Mouse (Mus musculus): Measurements from ENCODE around the gene Sumo1. TPM values are rescaled to one million over a fixed set of nuclear protein-coding genes. Genes with fewer than 3 reads are reported as not detected.

Gene Sumo1
- total and polyA plus RNA-seq, 3 experiments, result 129 to 131 TPM; not detected in 1

DNA sequence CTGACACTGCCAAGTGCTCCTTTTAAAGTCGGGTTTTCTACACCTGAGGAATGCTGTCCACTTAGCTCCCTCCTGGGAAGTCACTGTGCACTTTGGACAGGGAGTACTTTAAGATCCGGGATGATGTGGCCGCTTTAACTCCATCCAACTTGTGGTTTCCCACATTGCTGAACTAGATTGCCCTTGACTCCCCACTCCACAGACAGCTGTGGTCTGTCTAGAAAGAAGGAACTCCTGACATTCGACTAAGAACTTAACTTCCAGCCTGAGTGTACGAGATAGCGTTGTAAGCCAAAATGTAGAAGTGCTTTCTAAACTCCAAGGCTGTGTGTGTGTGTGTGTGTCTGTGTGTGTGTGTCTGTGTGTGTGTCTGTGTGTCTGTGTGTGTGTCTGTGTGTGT, 120.4 kb downstream of the Sumo1 start:
- Histone ChIP-seq H3K4me1 (ENCODE audit: control insufficient read depth in 1 of 2, insufficient read depth in 2 of 2, low read length in 2 of 2) (peaks cover 0 to 4% of the 10 kb centered on the region in 2 experiments; a peak in 1 of 4 replicates), H3K9ac (ENCODE audit: control insufficient read depth, low read depth, low read length, poor library complexity, severe bottlenecking) (no peak overlapping the region), H3K36me3 (ENCODE audit: control insufficient read depth in 1 of 2, insufficient read depth in 2 of 2, low read length in 2 of 2) (peaks cover 0 to 2% of the 10 kb centered on the region in 2 experiments; a peak in 1 of 4 replicates), H3K27ac (ENCODE audit: control insufficient read depth, low read depth, low read length) (no peak overlapping the region), H3K27me3 (ENCODE audit: control insufficient read depth in 1 of 2, insufficient read depth in 2 of 2, low read length in 2 of 2) (peaks cover 3 to 4% of the 10 kb centered on the region in 2 experiments), H3K4me3 (ENCODE audit: control insufficient read depth in 1 of 2, insufficient read depth in 1 of 2, low read depth in 2 of 2, low read length in 2 of 2) (no peak overlapping the region), H3K79me2 (ENCODE audit: control insufficient read depth, insufficient read depth, low read length, poor library complexity) (no peaks in the 10 kb centered on the region), H3K9me3 (replicated peaks; ENCODE audit: insufficient read depth, low read length) (no peaks in the 10 kb centered on the region)
- TF ChIP-seq TAL1 (IDR thresholded peaks at IDR 0.05; ENCODE audit: low read length) (peak; percentile 21; the same call in 1 of the 2 replicates), MAFK (IDR thresholded peaks at IDR 0.05; ENCODE audit: borderline replicate concordance, low read depth, low read length) (no peak), RCOR1 (IDR thresholded peaks at IDR 0.05; ENCODE audit: low read depth, low read length) (no peak), EP300 (IDR thresholded peaks at IDR 0.05; ENCODE audit: low read depth in 1 of 2, low read length in 2 of 2) (peak in 1 of 2 experiments; percentile 32; a peak in 1 of 4 replicates)
- DNase-seq (ENCODE audit: low read depth, low spot score), result peak; percentile 64

DNA sequence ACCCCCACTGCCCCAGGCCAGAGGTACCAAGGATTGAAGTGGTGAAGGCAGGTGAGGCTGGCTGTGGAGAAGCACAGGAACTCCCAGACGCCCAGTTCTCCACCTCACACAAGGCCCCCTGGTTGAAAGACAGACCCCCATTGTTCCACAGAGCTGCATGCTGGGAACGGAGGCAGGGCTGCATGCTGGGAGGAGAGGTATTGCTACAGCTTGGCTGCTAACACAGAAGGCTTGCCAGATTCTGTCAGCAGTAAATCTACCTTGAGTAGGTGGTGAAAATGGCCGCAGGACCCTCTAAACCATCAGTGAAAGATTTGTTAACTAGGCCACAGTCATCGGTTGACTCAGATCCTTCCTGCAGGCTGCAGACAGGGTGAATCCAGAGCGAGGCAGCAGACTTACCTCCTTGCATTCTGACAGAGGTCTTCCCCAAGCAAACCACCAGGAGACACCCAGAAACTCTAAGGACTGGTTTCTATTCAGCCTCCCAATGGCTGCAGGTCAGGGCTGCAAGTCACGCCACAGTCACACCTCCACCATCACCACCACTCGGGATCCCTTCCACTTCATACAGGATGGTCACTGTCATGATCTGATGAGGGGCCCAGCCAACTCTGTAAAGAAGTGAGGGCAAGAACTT, 121.5 kb downstream of the Sumo1 start:
- Histone ChIP-seq H3K27ac (ENCODE audit: control insufficient read depth, low read depth, low read length) (no peak overlapping the region), H3K9me3 (replicated peaks; ENCODE audit: insufficient read depth, low read length) (no peaks in the 10 kb centered on the region), H3K36me3 (ENCODE audit: control insufficient read depth in 1 of 2, insufficient read depth in 2 of 2, low read length in 2 of 2) (no peaks in the 10 kb centered on the region), H3K79me2 (ENCODE audit: control insufficient read depth, insufficient read depth, low read length, poor library complexity) (no peaks in the 10 kb centered on the region), H3K9ac (ENCODE audit: control insufficient read depth, low read depth, low read length, poor library complexity, severe bottlenecking) (no peak overlapping the region), H3K4me1 (ENCODE audit: control insufficient read depth in 1 of 2, insufficient read depth in 2 of 2, low read length in 2 of 2) (peaks cover 0 to 4% of the 10 kb centered on the region in 2 experiments; a peak in 1 of 4 replicates), H3K4me3 (ENCODE audit: control insufficient read depth in 1 of 2, insufficient read depth in 1 of 2, low read depth in 2 of 2, low read length in 2 of 2) (no peak overlapping the region), H3K27me3 (ENCODE audit: control insufficient read depth in 1 of 2, insufficient read depth in 2 of 2, low read length in 2 of 2) (peaks cover 3 to 4% of the 10 kb centered on the region in 2 experiments)
- TF ChIP-seq GABPA (IDR thresholded peaks at IDR 0.05; ENCODE audit: low read depth, low read length) (no peak), CHD1 (IDR thresholded peaks at IDR 0.05; ENCODE audit: low read depth, low read length) (no peak), SMC3 (IDR thresholded peaks at IDR 0.05; ENCODE audit: low read depth, low read length) (no peak)
- DNase-seq (ENCODE audit: low read depth, low spot score), result no peak

GRCm38 (mm10) chr1:59548486-59548885, 122.1 kb downstream of the Sumo1 start:
- H3K79me2 ChIP-seq (ENCODE audit: control insufficient read depth, insufficient read depth, low read length, poor library complexity), result no peaks in the 10 kb centered on the region
- H3K27ac ChIP-seq (ENCODE audit: control insufficient read depth, low read depth, low read length), result no peak overlapping the region
- peaks cover 3 to 4% of the 10 kb centered on the region in 2 experiments for H3K27me3 ChIP-seq (ENCODE audit: control insufficient read depth in 1 of 2, insufficient read depth in 2 of 2, low read length in 2 of 2)
- peaks cover 0 to 7% of the 10 kb centered on the region in 2 experiments; a peak in 2 of 4 replicates for H3K4me1 ChIP-seq (ENCODE audit: control insufficient read depth in 1 of 2, insufficient read depth in 2 of 2, low read length in 2 of 2)
- H3K9ac ChIP-seq (ENCODE audit: control insufficient read depth, low read depth, low read length, poor library complexity, severe bottlenecking), result no peak overlapping the region
- H3K9me3 ChIP-seq (replicated peaks; ENCODE audit: insufficient read depth, low read length), result no peaks in the 10 kb centered on the region
- H3K36me3 ChIP-seq (ENCODE audit: control insufficient read depth in 1 of 2, insufficient read depth in 2 of 2, low read length in 2 of 2), result no peaks in the 10 kb centered on the region
- DNase-seq (ENCODE audit: low read depth, low spot score), result no peak
- H3K4me3 ChIP-seq (ENCODE audit: control insufficient read depth in 1 of 2, insufficient read depth in 1 of 2, low read depth in 2 of 2, low read length in 2 of 2), result no peak overlapping the region
- no peak for TF ChIP-seq BHLHE40 (IDR thresholded peaks at IDR 0.05; ENCODE audit: borderline replicate concordance, low read depth, low read length)
- TF ChIP-seq RCOR1 (IDR thresholded peaks at IDR 0.05; ENCODE audit: low read depth, low read length), result no peak
- TF ChIP-seq MXI1 (IDR thresholded peaks at IDR 0.05; ENCODE audit: low read depth, low read length), result no peak
- TF ChIP-seq NELFE (IDR thresholded peaks at IDR 0.05; ENCODE audit: low read depth, low read length), result no peak
- no peak for TF ChIP-seq E2F4 (IDR thresholded peaks at IDR 0.05; ENCODE audit: borderline replicate concordance, low read depth, low read length)
- no peak for TF ChIP-seq MAFK (IDR thresholded peaks at IDR 0.05; ENCODE audit: borderline replicate concordance, low read depth, low read length)
- no peak for TF ChIP-seq KAT2A (conservative IDR thresholded peaks at IDR 0.05; ENCODE audit: low read depth, low read length)
- TF ChIP-seq USF2 (IDR thresholded peaks at IDR 0.05; ENCODE audit: borderline replicate concordance in 1 of 2, insufficient read depth in 1 of 2, low read depth in 1 of 2, low read length in 2 of 2), result no peak
- no peak for TF ChIP-seq ZKSCAN1 (IDR thresholded peaks at IDR 0.05; ENCODE audit: low read depth, low read length)
- TF ChIP-seq RAD21 (IDR thresholded peaks at IDR 0.05; ENCODE audit: low read depth, low read length), result no peak
- TF ChIP-seq MEF2A (IDR thresholded peaks at IDR 0.05; ENCODE audit: extremely low read depth, insufficient replicate concordance, low read depth, low read length, poor library complexity, severe bottlenecking), result no peak
